Mouse (Mus musculus): Measurements from ENCODE around the gene Cd300a. TPM values are rescaled to one million over a fixed set of nuclear protein-coding genes. Genes with fewer than 3 reads are reported as not detected.

The Cd300a gene
- polyA plus RNA-seq, 1 experiment from 2014 or later = 1.8 TPM

GRCm38 (mm10) chr11:114914978-114915377 lies 25.1 kb downstream of the Cd300a start:
- Histone ChIP-seq H3K4me3 (replicated peaks) (no peak overlapping the region), H3K27ac (no peak overlapping the region), H3K27me3 (0 out of 2 replicates have a peak, but pooled peaks cover 4% of the 10 kb centered on the region), H3K9ac (no peak overlapping the region), H3K9me3 (replicated peaks) (no peaks in the 10 kb centered on the region), H3K4me1 (no peaks in the 10 kb centered on the region), H3K4me2 (no peak overlapping the region), H3K36me3 (no peaks in the 10 kb centered on the region)
- WGBS = 38% methylated on average over 7 of the region's 7 CpGs
- ATAC-seq (replicated peaks; ENCODE audit: low FRiP score) = no peak

DNA sequence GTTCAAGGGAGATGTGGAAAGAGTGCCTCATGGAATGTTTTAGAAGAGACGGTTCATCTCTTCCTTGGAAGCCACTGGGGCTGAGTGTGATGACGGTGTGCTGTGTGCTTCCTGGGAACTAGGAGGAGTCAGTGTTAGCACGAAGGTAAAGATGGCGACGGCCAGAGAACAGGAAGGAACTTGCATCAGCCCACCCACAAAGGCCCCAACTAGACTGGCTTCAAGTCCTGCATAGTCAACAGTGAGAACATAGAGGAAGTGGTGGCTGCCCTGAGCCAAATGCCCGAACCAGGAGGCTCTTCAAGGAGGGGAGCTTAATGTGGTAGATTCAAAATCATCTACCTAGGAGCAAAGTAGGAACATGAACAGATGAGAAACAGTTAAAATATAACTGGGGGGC lies 27.3 kb downstream of the Cd300a start:
- Histone ChIP-seq H3K27ac (no peak overlapping the region), H3K36me3 (no peaks in the 10 kb centered on the region), H3K27me3 (0 out of 2 replicates have a peak, but pooled peaks cover 4% of the 10 kb centered on the region), H3K4me1 (no peaks in the 10 kb centered on the region), H3K4me2 (no peak overlapping the region), H3K9me3 (replicated peaks) (no peaks in the 10 kb centered on the region), H3K4me3 (replicated peaks) (no peak overlapping the region), H3K9ac (no peak overlapping the region)
- no peak for ATAC-seq (replicated peaks; ENCODE audit: low FRiP score)
- 76% methylated on average over 6 of the region's 6 CpGs for WGBS

- no peaks in the 10 kb centered on the region for H3K4me1 ChIP-seq
- no peaks in the 10 kb centered on the region for H3K27me3 ChIP-seq
- no peaks in the 10 kb centered on the region for H3K9me3 ChIP-seq (replicated peaks)
- H3K4me2 ChIP-seq = no peak overlapping the region
- H3K36me3 ChIP-seq = no peaks in the 10 kb centered on the region
- WGBS = 77% methylated on average over 4 of the region's 4 CpGs
- no peak overlapping the region for H3K4me3 ChIP-seq (replicated peaks)
- no peak for ATAC-seq (replicated peaks; ENCODE audit: low FRiP score)
- H3K27ac ChIP-seq = no peak overlapping the region
- no peak overlapping the region for H3K9ac ChIP-seq
These were observed 32.6 kb downstream of the Cd300a start for GRCm38 (mm10) chr11:114922439-114922838.

- WGBS = 70% methylated on average over 4 of the region's 4 CpGs
- Histone ChIP-seq H3K9ac (no peak overlapping the region), H3K9me3 (replicated peaks) (no peaks in the 10 kb centered on the region), H3K36me3 (no peaks in the 10 kb centered on the region), H3K27me3 (no peaks in the 10 kb centered on the region), H3K4me1 (no peaks in the 10 kb centered on the region), H3K27ac (no peak overlapping the region), H3K4me2 (no peak overlapping the region), H3K4me3 (replicated peaks) (no peak overlapping the region)
- ATAC-seq (replicated peaks; ENCODE audit: low FRiP score) = no peak
These were observed 34.1 kb downstream of the Cd300a start for GRCm38 (mm10) chr11:114923961-114924360.

DNA sequence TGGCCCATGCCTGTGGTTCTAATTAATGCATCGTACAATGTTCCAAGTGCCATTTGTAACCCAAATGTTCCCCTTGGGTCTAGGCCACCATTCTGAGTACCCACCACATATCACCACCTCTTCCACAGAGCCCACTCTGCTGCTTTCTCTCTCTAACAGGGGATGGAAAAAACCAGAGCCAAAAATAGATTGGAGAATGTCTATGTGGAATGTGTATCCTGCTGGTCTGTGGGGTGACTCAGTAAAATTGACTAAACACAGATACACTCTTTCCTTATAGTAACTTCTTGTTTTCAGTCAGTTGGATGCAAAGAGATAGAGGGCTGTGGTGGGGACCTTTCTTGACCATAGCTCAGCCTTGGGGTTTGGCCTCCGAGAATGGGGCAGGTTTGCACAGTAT lies 39.7 kb downstream of the Cd300a start:
- Histone ChIP-seq H3K4me3 (replicated peaks) (no peak overlapping the region), H3K36me3 (no peaks in the 10 kb centered on the region), H3K9me3 (replicated peaks) (no peaks in the 10 kb centered on the region), H3K27ac (no peak overlapping the region), H3K4me2 (no peak overlapping the region), H3K27me3 (no peaks in the 10 kb centered on the region), H3K9ac (no peak overlapping the region), H3K4me1 (no peaks in the 10 kb centered on the region)
- ATAC-seq (replicated peaks; ENCODE audit: low FRiP score) = no peak
- 82% methylated on average over 2 of the region's 2 CpGs for WGBS

GRCm38 (mm10) chr11:114931041-114931440 lies 41.2 kb downstream of the Cd300a start:
- WGBS = 83% methylated on average over 5 of the region's 5 CpGs
- H3K4me2 ChIP-seq = no peak overlapping the region
- no peaks in the 10 kb centered on the region for H3K27me3 ChIP-seq
- no peaks in the 10 kb centered on the region for H3K4me1 ChIP-seq
- no peak overlapping the region for H3K9ac ChIP-seq
- no peak overlapping the region for H3K4me3 ChIP-seq (replicated peaks)
- no peak overlapping the region for H3K27ac ChIP-seq
- H3K9me3 ChIP-seq (replicated peaks) = no peaks in the 10 kb centered on the region
- no peak for ATAC-seq (replicated peaks; ENCODE audit: low FRiP score)
- no peaks in the 10 kb centered on the region for H3K36me3 ChIP-seq

DNA sequence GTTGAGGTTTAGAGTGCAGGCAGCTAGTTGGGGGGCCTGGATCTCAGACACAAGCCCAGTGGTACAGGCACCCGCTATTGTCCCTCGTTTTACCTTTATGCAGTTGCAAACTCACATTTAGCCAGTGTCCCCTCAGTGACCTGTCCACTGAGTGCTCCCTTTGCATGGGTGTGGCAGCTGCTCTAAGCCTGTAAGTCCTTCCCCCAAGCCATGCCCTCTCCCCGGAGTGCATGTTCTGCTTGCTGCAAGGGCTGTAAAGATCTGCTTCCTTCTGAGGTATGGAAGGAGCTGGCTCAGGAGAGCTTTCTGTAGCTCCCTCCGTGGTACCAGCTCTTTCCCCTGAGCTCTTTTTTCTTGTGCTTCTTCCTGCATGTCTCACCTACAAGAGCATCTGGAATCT lies 43.8 kb downstream of the Cd300a start:
- H3K27me3 ChIP-seq = no peaks in the 10 kb centered on the region
- ATAC-seq (replicated peaks; ENCODE audit: low FRiP score) = no peak
- no peak overlapping the region for H3K9ac ChIP-seq
- WGBS = 74% methylated on average over 4 of the region's 4 CpGs
- H3K9me3 ChIP-seq (replicated peaks) = no peaks in the 10 kb centered on the region
- no peak overlapping the region for H3K27ac ChIP-seq
- H3K4me1 ChIP-seq = no peaks in the 10 kb centered on the region
- no peaks in the 10 kb centered on the region for H3K36me3 ChIP-seq
- no peak overlapping the region for H3K4me3 ChIP-seq (replicated peaks)
- H3K4me2 ChIP-seq = no peak overlapping the region

DNA sequence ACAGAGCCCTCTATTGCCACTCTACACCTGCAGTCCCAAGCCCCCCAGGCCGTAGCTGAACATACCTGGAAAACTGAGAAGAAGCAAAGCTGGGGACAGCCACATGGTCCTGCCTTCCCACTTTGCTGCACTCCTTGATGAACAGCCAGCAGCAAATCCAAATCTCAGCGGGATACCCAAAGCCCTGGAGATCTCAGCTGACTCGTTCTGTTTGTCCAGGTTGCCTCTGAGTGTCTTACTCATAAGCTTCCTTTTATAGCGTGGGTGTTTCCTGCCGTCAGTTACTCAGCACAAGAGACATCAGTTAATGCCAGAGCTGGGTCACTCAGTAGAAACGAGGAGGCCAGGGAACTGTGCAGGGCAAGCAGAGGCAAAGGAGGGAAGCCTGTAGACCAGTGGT lies 44.3 kb downstream of the Cd300a start, which contains the start of gene Cd300lb:
TSS of gene Cd300lb (minus strand) at position 243 of the 400 bp plus-strand sequence.
- H3K9me3 ChIP-seq (replicated peaks) = no peaks in the 10 kb centered on the region
- H3K36me3 ChIP-seq = no peaks in the 10 kb centered on the region
- no peak within 1 kb of the TSS for H3K27ac ChIP-seq
- no peaks in the 10 kb centered on the region for H3K27me3 ChIP-seq
- H3K4me1 ChIP-seq = no peaks in the 10 kb centered on the region
- H3K4me3 ChIP-seq (replicated peaks) = no peak within 1 kb of the TSS
- H3K4me2 ChIP-seq = no peak within 1 kb of the TSS
- no peak within 1 kb of the TSS for H3K9ac ChIP-seq
- 42% methylated on average over 6 of the region's 6 CpGs for WGBS
- no peak for ATAC-seq (replicated peaks; ENCODE audit: low FRiP score)

Other genes with a start within 250 kb of the Cd300a start
- 1,080 and 1,196 TPM in 2 replicates for gene Rpl38, start 221.5 kb upstream of the Cd300a start, polyA plus RNA-seq (2015; fragmentation: Nextera tagmentation; extraction: Ambion mirVana)
- 15.2 and 15.8 TPM in 2 replicates for gene Ttyh2, start 214.6 kb upstream of the Cd300a start, polyA plus RNA-seq (2015; fragmentation: Nextera tagmentation; extraction: Ambion mirVana)
- gene Dnaic2, start 162.6 kb upstream of the Cd300a start, polyA plus RNA-seq (2015; fragmentation: Nextera tagmentation; extraction: Ambion mirVana) = 0.41 and 0.56 TPM in 2 replicates
- gene Kif19a, start 124.7 kb upstream of the Cd300a start, polyA plus RNA-seq (2015; fragmentation: Nextera tagmentation; extraction: Ambion mirVana) = 0.09 TPM in 2 replicates
- gene Btbd17, start 94.1 kb upstream of the Cd300a start, polyA plus RNA-seq (2015; fragmentation: Nextera tagmentation; extraction: Ambion mirVana) = 1.0 and 1.5 TPM in 2 replicates
- 0.14 TPM in 1 of 2 replicates, not detected in the other for gene Gpr142, start 91.1 kb upstream of the Cd300a start, polyA plus RNA-seq (2015; fragmentation: Nextera tagmentation; extraction: Ambion mirVana)
- gene Gprc5c, start 38.9 kb upstream of the Cd300a start, polyA plus RNA-seq (2015; fragmentation: Nextera tagmentation; extraction: Ambion mirVana) = 119 TPM in 2 replicates
- gene Cd300lb, start 44.3 kb downstream of the Cd300a start, polyA plus RNA-seq (2015; fragmentation: Nextera tagmentation; extraction: Ambion mirVana) = 0.25 and 0.31 TPM in 2 replicates
- gene Cd300c, start 79.1 kb downstream of the Cd300a start, polyA plus RNA-seq (2015; fragmentation: Nextera tagmentation; extraction: Ambion mirVana) = not detected in 2 replicates
- gene Cd300ld, start 99.9 kb downstream of the Cd300a start, polyA plus RNA-seq (2015; fragmentation: Nextera tagmentation; extraction: Ambion mirVana) = 0.10 and 0.26 TPM in 2 replicates
- gene Cd300c2, start 111.8 kb downstream of the Cd300a start, polyA plus RNA-seq (2015; fragmentation: Nextera tagmentation; extraction: Ambion mirVana) = 2.0 and 2.7 TPM in 2 replicates
- not detected in 2 replicates for gene Cd300ld2, start 126.2 kb downstream of the Cd300a start, polyA plus RNA-seq (2015; fragmentation: Nextera tagmentation; extraction: Ambion mirVana)
- not detected in 2 replicates for gene Cd300ld4, start 137.0 kb downstream of the Cd300a start, polyA plus RNA-seq (2015; fragmentation: Nextera tagmentation; extraction: Ambion mirVana)
- not detected in 2 replicates for gene Cd300ld5, start 147.7 kb downstream of the Cd300a start, polyA plus RNA-seq (2015; fragmentation: Nextera tagmentation; extraction: Ambion mirVana)
- gene Cd300ld3, start 158.4 kb downstream of the Cd300a start, polyA plus RNA-seq (2015; fragmentation: Nextera tagmentation; extraction: Ambion mirVana) = not detected in 2 replicates
- not detected in 2 replicates for gene Cd300e, start 172.1 kb downstream of the Cd300a start, polyA plus RNA-seq (2015; fragmentation: Nextera tagmentation; extraction: Ambion mirVana)
- 1.7 and 2.1 TPM in 2 replicates for gene Rab37, start 201.4 kb downstream of the Cd300a start, polyA plus RNA-seq (2015; fragmentation: Nextera tagmentation; extraction: Ambion mirVana)
- gene Cd300lf, start 244.0 kb downstream of the Cd300a start, polyA plus RNA-seq (2015; fragmentation: Nextera tagmentation; extraction: Ambion mirVana) = 0.36 and 0.49 TPM in 2 replicates